Mouse (Mus musculus) liver, embryonic 11.5 days (tissue): ENCODE results near the gene Gm4869. TPM values are rescaled to one million over a fixed set of nuclear protein-coding genes. Genes with fewer than 3 reads are reported as not detected.
"Not testable (repeated sequence)": the region's sequence is repeated elsewhere in the genome, so short reads cannot be mapped to it uniquely, and the experiment has no call there.

Experiments used
- ATAC-seq: fragments of 200-750 bp; cut with Nextera tagmentation; replicated peaks from 2 replicates; pipeline ENCODE4 v1.8.0; 2017; ENCODE audit warnings: moderate number of reproducible peaks, mild to moderate bottlenecking, moderate TSS enrichment, moderate library complexity; ENCODE audit not compliant: low FRiP score
- DNase-seq: peaks from one replicate; pipeline ENCODE4 v3.0.0-alpha.2; 2017; ENCODE audit warnings: low spot score
- H3K27ac ChIP-seq: fragments of 300-500 bp; sonication (generic); 2 replicates; pipeline ENCODE4 v1.5.1; 2014; ENCODE audit warnings: mild to moderate bottlenecking, low read depth, low read length, control low read depth
- H3K27me3 ChIP-seq: fragments of 300-500 bp; sonication (generic); replicated peaks from 2 replicates; pipeline ENCODE4 v1.6.1; 2014; ENCODE audit warnings: low read length, mixed read lengths; ENCODE audit not compliant: control insufficient read depth, insufficient read depth
- H3K36me3 ChIP-seq: fragments of 300-500 bp; sonication (generic); 2 replicates; pipeline ENCODE4 v1.6.1; 2014; ENCODE audit warnings: mild to moderate bottlenecking, low read length, moderate library complexity, mixed read lengths; ENCODE audit not compliant: control insufficient read depth, insufficient read depth
- H3K4me1 ChIP-seq: fragments of 300-500 bp; sonication (generic); replicated peaks from 2 replicates; pipeline ENCODE4 v1.6.1; 2014; ENCODE audit warnings: low read length, mixed read lengths; ENCODE audit not compliant: control insufficient read depth, insufficient read depth
- H3K4me2 ChIP-seq: fragments of 300-500 bp; sonication (generic); 2 replicates; pipeline ENCODE4 v1.6.1; 2014; ENCODE audit warnings: mild to moderate bottlenecking, control low read depth, moderate library complexity
- H3K4me3 ChIP-seq: fragments of 300-500 bp; sonication (generic); 2 replicates; pipeline ENCODE4 v1.5.1; 2014; ENCODE audit warnings: low read depth, low read length, control low read depth
- H3K9ac ChIP-seq: fragments of 300-500 bp; sonication (generic); 2 replicates; pipeline ENCODE4 v1.6.1; 2014; ENCODE audit warnings: low read depth, low read length, control low read depth
- H3K9me3 ChIP-seq: fragments of 300-500 bp; sonication (generic); 2 replicates; pipeline ENCODE4 v1.6.1; 2016; ENCODE audit warnings: low read length, inconsistent platforms, mixed read lengths; ENCODE audit not compliant: control insufficient read depth
- WGBS: fragments of 180-500 bp; shearing (Covaris S2); extraction: QIAGEN DNeasy Blood & Tissue Kit; methylation state at CpG from one replicate; pipeline ENCODE4 v1.1.7; 2014; 5-methylcytosine and 5-hydroxymethylcytosine counted together
- polyA plus RNA-seq: library from polyadenylated mRNA; unstranded; fragments of >200 nt; fragmentation: Nextera tagmentation; extraction: Ambion mirVana; gene quantifications from 2 replicates; pipeline ENCODE4 v1.2.1, GENCODE M21; 2014

Gene Gm4869
- polyA plus RNA-seq, 1 experiment from 2014 or later, result not detected

- no peaks in the 10 kb centered on the region for H3K27me3 ChIP-seq
- no peak overlapping the region for H3K9ac ChIP-seq
- WGBS, result 80% methylated on average over 6 of the region's 6 CpGs
- H3K4me1 ChIP-seq, result peaks cover 23% of the 10 kb centered on the region
- no peak overlapping the region for H3K4me3 ChIP-seq
- no peak for DNase-seq
- ATAC-seq, result no peak
- H3K4me2 ChIP-seq, result no peak overlapping the region
- no peak overlapping the region for H3K27ac ChIP-seq
- H3K36me3 ChIP-seq, result no peaks in the 10 kb centered on the region
- no peaks in the 10 kb centered on the region for H3K9me3 ChIP-seq
Observed at GRCm38 (mm10) chr5:140498176-140498575, 52.7 kb downstream of the Gm4869 start.

DNA sequence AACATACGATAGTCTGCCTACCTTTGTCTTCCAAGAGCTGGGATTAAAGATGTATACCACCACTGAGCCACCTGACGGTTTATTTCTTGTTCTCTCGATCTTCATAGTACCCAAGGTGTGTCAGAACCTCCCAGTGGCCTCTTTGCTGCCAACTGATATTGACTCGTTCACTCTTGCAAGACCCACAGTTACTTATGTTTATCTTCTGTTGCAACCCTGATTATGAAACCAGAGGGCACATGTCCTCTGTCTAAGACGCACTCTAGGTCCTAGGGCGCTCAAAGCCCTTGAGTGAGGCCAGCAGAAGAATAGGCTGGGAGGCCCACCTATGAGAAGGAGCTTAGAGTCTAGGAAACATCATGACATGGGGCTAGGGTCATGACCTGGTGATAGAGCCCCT is 55.3 kb downstream of the Gm4869 start:
- Histone ChIP-seq H3K4me3 (no peak overlapping the region), H3K27me3 (no peaks in the 10 kb centered on the region), H3K27ac (no peak overlapping the region), H3K9ac (no peak overlapping the region), H3K36me3 (no peaks in the 10 kb centered on the region), H3K4me2 (no peak overlapping the region), H3K4me1 (peaks cover 35% of the 10 kb centered on the region), H3K9me3 (no peaks in the 10 kb centered on the region)
- 62% methylated on average over 6 of the region's 6 CpGs for WGBS
- no peak for ATAC-seq
- DNase-seq, result no peak

GRCm38 (mm10) chr5:140501982-140502836 is 56.8 kb downstream of the Gm4869 start:
- H3K36me3 ChIP-seq, result no peaks in the 10 kb centered on the region
- H3K4me3 ChIP-seq, result peak overlapping the region; percentile 30
- H3K9ac ChIP-seq, result peak overlapping the region; percentile 60
- H3K27ac ChIP-seq, result peak overlapping the region; percentile 58
- ATAC-seq (peak; percentile 16), DNase-seq (peak; percentile 65)
- peak overlapping the region; percentile 71 for H3K4me2 ChIP-seq
- 20% methylated on average over 14 of the region's 14 CpGs for WGBS
- peaks cover 49% of the 10 kb centered on the region for H3K4me1 ChIP-seq
- H3K27me3 ChIP-seq, result no peaks in the 10 kb centered on the region
- no peaks in the 10 kb centered on the region for H3K9me3 ChIP-seq

DNA sequence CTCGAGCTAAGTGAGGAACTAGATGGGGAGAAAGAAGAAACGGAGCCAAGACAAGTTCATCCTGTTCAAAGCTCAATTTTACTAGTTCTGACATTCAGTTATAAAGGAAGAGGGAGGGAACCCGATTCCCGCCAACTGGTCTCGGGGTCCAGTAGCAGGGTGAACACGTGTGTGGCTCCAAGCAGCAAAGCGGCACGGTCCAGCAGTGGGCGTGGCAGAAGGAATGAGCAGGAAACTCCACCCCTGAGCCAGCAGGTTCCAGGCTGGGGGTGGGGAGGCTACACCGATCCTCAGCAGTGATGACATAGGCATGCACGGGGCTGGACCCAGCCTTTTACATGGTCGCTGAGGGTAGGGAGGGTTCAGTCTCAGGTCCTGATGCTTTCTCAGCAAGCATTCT is 57.5 kb downstream of the Gm4869 start:
- ATAC-seq, result peak; percentile 22
- Histone ChIP-seq H3K27ac (peak overlapping the region; percentile 58; the same call in 1 of the 2 replicates), H3K4me1 (peaks cover 56% of the 10 kb centered on the region), H3K4me2 (peak overlapping the region; percentile 71), H3K9ac (peak overlapping the region; percentile 60), H3K4me3 (peak overlapping the region; percentile 30)
- DNase-seq, result peak; percentile 71
- not testable (repeated sequence) for H3K27me3 ChIP-seq, H3K9me3 ChIP-seq, H3K36me3 ChIP-seq
- 3% methylated on average over 12 of the region's 12 CpGs for WGBS

DNA sequence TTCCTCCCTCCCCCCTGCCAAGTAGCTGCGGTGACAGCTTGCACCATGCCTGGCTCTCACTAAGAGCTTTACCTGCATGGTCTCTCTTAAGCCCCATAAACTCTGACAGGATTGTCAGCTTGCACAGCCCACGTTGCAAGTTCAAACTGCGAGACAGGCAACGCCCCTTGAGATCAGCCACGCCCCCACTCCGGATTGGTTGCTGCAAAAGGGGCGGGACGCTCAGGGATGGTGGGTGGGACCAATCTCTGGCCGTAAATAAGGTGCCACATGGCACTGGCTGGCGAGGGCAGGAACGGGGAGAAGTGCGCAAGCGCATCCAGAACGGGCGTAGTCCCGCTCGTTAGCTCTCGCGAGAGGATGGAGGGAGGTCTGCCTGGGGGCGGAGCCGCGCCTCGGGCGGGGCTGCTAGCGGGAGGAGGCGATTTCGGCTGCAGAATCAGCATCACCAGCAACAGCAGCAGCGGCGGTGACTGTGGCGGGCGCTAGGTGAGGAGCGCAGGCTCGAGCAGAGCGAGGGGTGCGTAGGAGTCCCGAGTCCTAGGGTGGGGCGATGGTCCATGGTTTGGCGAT is 59.8 kb downstream of the Gm4869 start, which contains the start of gene Chst12:
Chst12 (plus strand) TSS at position 343 of the 573 bp plus-strand sequence.
- Histone ChIP-seq H3K27ac (peak within 1 kb of the TSS; percentile 38), H3K27me3 (no peaks in the 10 kb centered on the region), H3K4me3 (peak within 1 kb of the TSS; percentile 61), H3K36me3 (no peaks in the 10 kb centered on the region), H3K9ac (peak within 1 kb of the TSS; percentile 79), H3K4me2 (peak within 1 kb of the TSS; percentile 77), H3K4me1 (peaks cover 73% of the 10 kb centered on the region), H3K9me3 (no peaks in the 10 kb centered on the region)
- DNase-seq, result peak; percentile 99
- WGBS, result under 1% methylated on average over 38 of the region's 38 CpGs
- ATAC-seq, result peak; percentile 93

- H3K9me3 ChIP-seq, result no peaks in the 10 kb centered on the region
- H3K27ac ChIP-seq, result peak overlapping the region; percentile 38
- H3K27me3 ChIP-seq, result no peaks in the 10 kb centered on the region
- 35% methylated on average over 22 of the region's 22 CpGs for WGBS
- peak overlapping the region; percentile 61 for H3K4me3 ChIP-seq
- no peak for DNase-seq
- peaks cover 67% of the 10 kb centered on the region for H3K4me1 ChIP-seq
- peak overlapping the region; percentile 77 for H3K4me2 ChIP-seq
- no peak for ATAC-seq
- no peaks in the 10 kb centered on the region for H3K36me3 ChIP-seq
- peak overlapping the region; percentile 79 for H3K9ac ChIP-seq
Observed at GRCm38 (mm10) chr5:140506096-140506794, 60.8 kb downstream of the Gm4869 start.

DNA sequence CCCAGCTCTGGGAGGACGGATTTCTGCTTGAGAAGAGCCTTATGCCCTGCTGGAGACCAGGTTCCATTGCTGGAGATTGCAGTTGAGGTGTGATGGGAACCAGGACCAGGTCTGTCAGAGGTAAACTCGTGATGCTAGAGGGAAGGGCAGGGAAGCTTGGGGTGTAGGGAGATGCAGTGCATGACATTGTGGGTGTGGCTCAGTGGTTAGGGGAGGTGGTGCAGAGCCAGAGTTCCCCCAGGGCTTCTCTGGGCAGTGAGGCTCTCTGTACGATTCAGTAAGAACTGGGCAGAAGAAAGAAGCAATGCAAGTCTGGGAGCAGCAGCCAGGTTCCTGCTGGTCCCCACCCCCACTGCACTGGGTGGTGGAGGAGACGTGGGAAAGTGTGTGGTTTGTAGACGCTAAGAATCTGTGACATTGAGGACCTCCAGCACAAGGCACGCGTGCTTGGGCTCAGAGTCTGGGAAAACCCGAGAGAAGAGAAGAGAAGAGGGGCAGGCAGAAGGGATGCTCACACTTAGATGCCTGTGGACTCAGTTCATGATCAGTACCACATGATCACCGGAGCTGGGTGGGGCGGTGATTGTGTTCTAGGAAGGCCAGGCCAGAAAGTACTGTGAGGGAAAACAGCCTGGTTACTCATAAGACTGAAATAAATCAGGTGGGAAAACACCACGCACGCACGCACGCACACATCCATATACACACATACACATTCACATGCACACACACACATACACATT is 62.2 kb downstream of the Gm4869 start:
- DNase-seq (no peak), ATAC-seq (no peak)
- Histone ChIP-seq H3K4me2 (peak overlapping the region; percentile 77), H3K9me3 (no peaks in the 10 kb centered on the region), H3K27me3 (no peaks in the 10 kb centered on the region), H3K27ac (peak overlapping the region; percentile 22), H3K4me1 (peaks cover 53% of the 10 kb centered on the region), H3K36me3 (no peaks in the 10 kb centered on the region), H3K4me3 (no peak overlapping the region), H3K9ac (0 out of 2 replicates have a peak overlapping the region, but pooled peaks have one; percentile 10)
- 70% methylated on average over 14 of the region's 14 CpGs for WGBS

DNA sequence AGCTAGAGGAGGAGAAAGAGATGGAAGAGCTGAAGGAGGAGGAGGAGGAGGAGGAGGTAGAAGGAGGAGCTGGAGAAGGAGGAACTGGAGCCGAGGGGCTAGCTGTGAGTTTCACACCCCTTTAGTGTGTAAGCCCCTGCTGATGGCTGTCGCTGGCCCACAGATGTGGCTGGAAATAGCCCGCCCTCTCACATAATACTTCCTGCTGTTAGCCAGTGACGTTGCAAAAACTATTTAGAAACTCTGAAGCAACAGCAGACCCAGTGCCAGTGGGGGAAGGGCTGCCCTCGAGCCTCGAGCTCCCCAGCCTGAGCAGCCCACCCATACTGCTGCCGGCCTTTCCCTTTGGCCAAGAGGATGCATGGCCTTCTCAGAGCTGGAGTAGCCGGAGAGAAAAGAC is 63.2 kb downstream of the Gm4869 start:
- H3K4me1 ChIP-seq, result peaks cover 46% of the 10 kb centered on the region
- no peak overlapping the region for H3K4me3 ChIP-seq
- no peak for DNase-seq
- peak overlapping the region; percentile 55; the same call in 1 of the 2 replicates for H3K27ac ChIP-seq
- no peaks in the 10 kb centered on the region for H3K36me3 ChIP-seq
- peak overlapping the region; percentile 12; the same call in 1 of the 2 replicates for H3K9ac ChIP-seq
- no peaks in the 10 kb centered on the region for H3K27me3 ChIP-seq
- WGBS, result 24% methylated on average over 8 of the region's 8 CpGs
- ATAC-seq, result no peak
- no peaks in the 10 kb centered on the region for H3K9me3 ChIP-seq
- H3K4me2 ChIP-seq, result peak overlapping the region; percentile 27
